Mouse (Mus musculus) megakaryocyte, embryonic 14.5 days (primary cell): ENCODE results near the gene Rit1.

Experiments
- FLI1 ChIP-seq: IDR thresholded peaks from 2 replicates; pipeline ENCODE4 v1.6.1; 2012; ENCODE audit warnings: low read length, inconsistent platforms, mixed read lengths
- GATA1 ChIP-seq: IDR thresholded peaks from 3 replicates; pipeline ENCODE4 v1.6.1; 2012; ENCODE audit warnings: mixed read lengths, low read length, inconsistent platforms, borderline replicate concordance

DNA sequence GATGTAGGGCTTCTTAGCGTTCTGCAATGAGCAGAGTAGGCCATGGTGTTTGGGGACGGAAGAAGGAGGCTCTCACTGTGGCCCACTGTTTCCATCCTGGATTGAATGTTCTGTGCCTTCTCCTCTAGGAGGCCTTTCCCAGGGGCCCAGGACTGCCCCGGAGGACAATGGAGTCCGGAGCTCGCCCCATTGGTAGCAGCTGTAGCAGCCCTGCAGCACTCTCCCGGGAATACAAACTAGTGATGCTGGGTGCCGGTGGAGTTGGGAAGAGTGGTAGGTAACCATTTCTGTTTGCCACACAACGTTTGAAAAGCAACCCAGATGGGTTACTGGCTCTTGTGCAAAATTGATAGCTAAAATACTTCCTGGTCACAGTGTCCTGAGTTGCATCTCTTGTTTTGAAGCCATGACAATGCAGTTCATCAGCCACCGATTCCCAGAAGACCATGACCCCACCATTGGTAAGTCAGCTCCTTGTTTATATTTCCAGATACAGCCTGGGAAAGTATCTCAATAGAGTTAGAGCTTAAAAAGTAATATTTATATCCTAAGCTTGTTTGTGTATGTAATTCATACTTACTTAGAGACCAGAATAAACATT is 660 bp downstream of the Rit1 start:
- TF ChIP-seq GATA1 = no peak
- no peak for TF ChIP-seq FLI1
